Mouse (Mus musculus) hindbrain, embryonic 16.5 days (tissue): ENCODE measurements around the gene Kif9. TPM values are rescaled to one million over a fixed set of nuclear protein-coding genes. Genes with fewer than 3 reads are reported as not detected.

Source experiments
- ATAC-seq: fragments of 200-750 bp; cut with Nextera tagmentation; 2 replicates; pipeline ENCODE4 v1.8.0; 2017; ENCODE audit warnings: moderate TSS enrichment, moderate library complexity
- H3K27ac ChIP-seq: fragments of 300-500 bp; sonication (generic); 2 replicates; pipeline ENCODE4 v1.5.1; 2014; ENCODE audit warnings: low read depth, mild to moderate bottlenecking, control low read depth, low read length, moderate library complexity
- H3K27me3 ChIP-seq: fragments of 300-500 bp; sonication (generic); replicated peaks from 2 replicates; pipeline ENCODE4 v1.6.1; 2014; ENCODE audit warnings: low read length; ENCODE audit not compliant: control insufficient read depth, insufficient read depth
- H3K36me3 ChIP-seq: fragments of 300-500 bp; sonication (generic); 2 replicates; pipeline ENCODE4 v1.6.1; 2014; ENCODE audit warnings: mild to moderate bottlenecking, low read length, moderate library complexity, mixed read lengths; ENCODE audit not compliant: control insufficient read depth, insufficient read depth
- H3K4me1 ChIP-seq: fragments of 300-500 bp; sonication (generic); 2 replicates; pipeline ENCODE4 v1.6.1; 2014; ENCODE audit warnings: low read depth, low read length; ENCODE audit not compliant: control insufficient read depth, insufficient read depth
- H3K4me2 ChIP-seq: fragments of 300-500 bp; sonication (generic); 2 replicates; pipeline ENCODE4 v1.6.1; 2014; ENCODE audit warnings: mild to moderate bottlenecking, low read length, control low read depth, moderate library complexity
- H3K4me3 ChIP-seq: fragments of 300-500 bp; sonication (generic); 2 replicates; pipeline ENCODE4 v1.5.1; 2014; ENCODE audit warnings: mild to moderate bottlenecking, low read length, control low read depth, moderate library complexity
- H3K9ac ChIP-seq: fragments of 300-500 bp; sonication (generic); 2 replicates; pipeline ENCODE4 v1.6.1; 2014; ENCODE audit warnings: low read depth, mild to moderate bottlenecking, control low read depth, low read length, moderate library complexity
- H3K9me3 ChIP-seq: fragments of 300-500 bp; sonication (generic); 2 replicates; pipeline ENCODE4 v1.6.1; 2014; ENCODE audit warnings: mild to moderate bottlenecking, low read length, moderate library complexity; ENCODE audit not compliant: control insufficient read depth
- WGBS: fragments of 180-500 bp; shearing (Covaris S2); extraction: QIAGEN DNeasy Blood & Tissue Kit; methylation state at CpG from one replicate; pipeline ENCODE4 v1.1.7; 2014; 5-methylcytosine and 5-hydroxymethylcytosine counted together
- polyA plus RNA-seq: library from polyadenylated mRNA; unstranded; fragments of >200 nt; fragmentation: Nextera tagmentation; extraction: Ambion mirVana; gene quantifications from 2 replicates; pipeline ENCODE4 v1.2.1, GENCODE M21; 2015

The Kif9 gene
- polyA plus RNA-seq, 1 experiment from 2014 or later: 6.1 TPM

DNA sequence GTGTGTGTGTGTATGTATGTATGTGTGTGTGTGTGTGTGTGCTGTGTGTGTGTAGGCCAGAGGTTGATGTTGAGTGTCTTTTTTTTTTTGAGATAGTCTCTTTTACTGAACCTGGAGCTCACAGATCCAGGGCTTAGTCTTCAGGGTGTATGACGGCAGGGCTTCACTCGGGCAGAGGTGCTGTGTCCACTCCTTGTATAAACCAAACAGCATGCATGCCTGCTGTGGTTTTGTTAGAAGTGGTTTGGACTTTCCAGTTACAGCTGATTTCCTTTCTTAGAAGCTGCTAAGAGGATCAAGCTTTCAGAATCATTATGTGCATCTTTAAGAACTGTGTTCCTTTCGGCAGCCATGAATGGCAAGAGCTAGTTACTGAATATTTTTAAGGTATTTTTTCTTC, 18.8 kb upstream of the Kif9 start:
- 87% methylated on average over 3 of the region's 3 CpGs for WGBS

DNA sequence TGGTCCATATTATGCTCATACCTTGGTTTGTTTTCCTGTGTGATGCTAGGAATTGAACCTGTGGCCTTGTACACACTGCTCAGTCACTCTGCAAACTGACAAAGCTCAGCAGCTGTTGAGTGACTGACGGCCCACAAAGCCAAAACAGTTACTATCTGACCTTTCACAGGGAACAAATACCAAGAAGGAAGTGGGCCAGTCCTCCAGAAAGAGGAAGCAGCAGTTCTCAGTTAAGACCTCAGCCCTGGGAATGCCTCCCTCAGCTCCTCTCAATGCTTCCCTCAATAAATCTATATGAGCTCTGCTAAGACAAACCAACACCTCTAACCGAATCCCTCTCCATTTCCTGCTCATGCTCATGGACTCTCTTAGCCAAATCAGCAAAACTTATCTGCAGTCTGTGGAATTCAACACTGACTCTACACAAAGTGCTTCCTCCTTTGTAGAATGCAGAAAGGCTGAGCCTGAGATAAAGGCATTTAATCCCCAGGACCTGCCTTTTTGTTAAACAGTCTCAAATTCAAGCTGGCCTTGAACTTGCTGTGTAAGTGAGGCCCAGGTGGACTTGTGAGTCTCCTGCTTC, 17.5 kb upstream of the Kif9 start:
- Histone ChIP-seq H3K4me3 (no peak overlapping the region), H3K9ac (no peak overlapping the region), H3K27ac (no peak overlapping the region), H3K27me3 (no peaks in the 10 kb centered on the region), H3K4me1 (no peaks in the 10 kb centered on the region), H3K4me2 (no peak overlapping the region), H3K36me3 (no peaks in the 10 kb centered on the region), H3K9me3 (no peaks in the 10 kb centered on the region)
- WGBS: 79% methylated on average over 2 of the region's 2 CpGs
- no peak for ATAC-seq

More for the DNA sequence above, 18.8 kb upstream of the Kif9 start:
- H3K27me3 ChIP-seq: no peaks in the 10 kb centered on the region
- no peaks in the 10 kb centered on the region for H3K9me3 ChIP-seq
- ATAC-seq: no peak
- no peak overlapping the region for H3K4me3 ChIP-seq
- no peaks in the 10 kb centered on the region for H3K4me1 ChIP-seq
- no peak overlapping the region for H3K4me2 ChIP-seq
- H3K36me3 ChIP-seq: no peaks in the 10 kb centered on the region
- no peak overlapping the region for H3K9ac ChIP-seq
- H3K27ac ChIP-seq: no peak overlapping the region

DNA sequence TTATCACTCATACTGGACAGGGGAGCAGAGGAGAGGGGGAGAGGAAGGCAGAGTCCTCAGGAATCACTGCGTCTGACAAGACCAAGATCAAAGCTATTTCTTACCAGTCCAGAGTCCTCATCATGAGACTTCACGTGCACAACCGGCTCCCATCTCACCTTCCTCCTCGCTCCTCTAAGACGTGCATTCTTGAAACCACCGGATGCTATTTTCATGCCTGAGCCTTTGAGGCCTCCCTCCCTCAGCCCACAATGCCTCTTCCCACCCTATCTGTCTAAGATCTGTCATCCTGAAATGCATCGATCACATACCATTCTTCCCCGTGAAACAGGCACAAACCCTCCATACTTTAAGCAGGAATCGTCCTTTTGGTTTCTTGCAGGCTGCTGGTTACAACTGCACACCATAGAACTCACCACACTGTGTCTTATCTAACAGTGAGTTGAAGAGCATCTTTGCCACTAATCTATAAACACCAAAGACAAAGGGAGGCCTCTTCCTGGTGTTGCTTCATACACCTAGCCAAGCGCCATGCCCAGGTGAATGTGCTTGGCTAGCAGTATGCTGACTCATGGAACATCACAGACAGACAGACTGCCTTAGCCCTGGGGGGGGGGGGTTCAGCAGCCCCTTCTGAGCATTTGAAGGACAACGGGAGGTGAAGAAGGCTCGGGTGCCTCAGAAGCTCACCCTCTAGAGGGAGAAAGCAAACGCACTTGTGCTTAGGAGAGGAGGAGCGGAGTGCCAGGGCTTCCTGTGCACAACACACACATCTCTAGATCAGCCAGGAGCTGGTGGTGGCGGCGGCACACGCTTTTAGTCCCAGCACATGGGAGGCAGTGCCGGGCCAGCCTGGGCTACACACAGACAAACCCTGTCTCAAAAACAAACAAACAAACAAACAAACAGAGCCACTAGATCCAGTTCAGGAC, 15.6 kb upstream of the Kif9 start:
- no peak for ATAC-seq
- Histone ChIP-seq H3K9ac (no peak overlapping the region), H3K9me3 (no peaks in the 10 kb centered on the region), H3K4me3 (no peak overlapping the region), H3K27ac (no peak overlapping the region), H3K4me1 (no peaks in the 10 kb centered on the region), H3K27me3 (no peaks in the 10 kb centered on the region), H3K4me2 (no peak overlapping the region), H3K36me3 (no peaks in the 10 kb centered on the region)
- WGBS: 89% methylated on average over 18 of the region's 18 CpGs

DNA sequence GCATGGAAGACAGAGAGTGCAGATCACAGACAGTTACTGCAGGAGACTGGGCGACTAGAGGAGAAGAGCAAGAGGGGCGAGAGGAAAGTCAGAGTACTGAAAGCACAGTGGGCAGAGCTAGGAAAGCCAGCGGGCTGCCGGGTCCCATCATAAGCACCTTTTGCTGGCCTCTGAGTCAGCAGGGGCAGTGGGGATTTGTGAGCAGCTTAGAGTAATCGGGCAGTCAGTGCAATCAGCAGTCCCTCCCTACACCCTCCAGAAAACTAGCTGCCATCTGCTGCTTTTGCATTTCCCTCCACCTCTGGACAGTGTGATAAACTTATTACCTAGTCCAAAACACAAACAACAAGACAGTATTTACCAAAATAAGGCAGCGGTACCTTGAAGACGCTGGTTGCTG, 14.4 kb upstream of the Kif9 start:
- H3K27ac ChIP-seq: no peak overlapping the region
- H3K9ac ChIP-seq: no peak overlapping the region
- no peak for ATAC-seq
- no peak overlapping the region for H3K4me3 ChIP-seq
- no peaks in the 10 kb centered on the region for H3K4me1 ChIP-seq
- H3K36me3 ChIP-seq: no peaks in the 10 kb centered on the region
- H3K9me3 ChIP-seq: no peaks in the 10 kb centered on the region
- WGBS: 80% methylated on average over 7 of the region's 7 CpGs
- no peak overlapping the region for H3K4me2 ChIP-seq
- no peaks in the 10 kb centered on the region for H3K27me3 ChIP-seq

DNA sequence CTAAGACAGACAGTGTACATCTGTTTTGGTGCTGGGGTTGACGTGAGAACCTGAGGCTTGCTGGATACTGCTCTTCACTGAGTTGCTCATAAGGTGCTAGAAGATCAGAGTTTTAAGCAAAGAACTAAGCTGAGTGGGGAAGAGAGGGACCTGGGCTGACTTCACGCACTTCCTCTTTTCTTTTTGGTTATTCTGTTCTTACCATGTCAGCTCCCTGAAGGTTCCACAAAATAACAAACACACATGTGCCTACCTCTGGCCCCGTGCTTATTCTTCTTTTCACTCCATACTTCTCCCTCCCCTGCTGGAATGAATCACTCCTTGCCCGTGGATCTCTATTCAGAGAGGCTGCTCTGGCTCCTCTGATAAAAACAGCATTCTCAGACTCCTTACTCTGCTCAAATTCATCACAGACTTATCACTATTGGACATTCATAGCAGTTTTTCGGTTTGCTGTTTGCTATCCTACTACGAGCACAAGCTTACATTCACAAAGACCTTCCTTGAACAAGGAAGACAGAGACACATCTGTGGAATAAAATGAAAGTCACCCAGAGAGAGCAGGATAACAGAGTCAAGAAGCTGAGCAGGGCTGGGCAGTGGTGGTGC, 12.7 kb upstream of the Kif9 start:
- H3K4me1 ChIP-seq: no peaks in the 10 kb centered on the region
- no peak overlapping the region for H3K27ac ChIP-seq
- no peaks in the 10 kb centered on the region for H3K27me3 ChIP-seq
- whole genome bisulfite sequencing: 96% methylated on average over 6 of the region's 6 CpGs
- no peak overlapping the region for H3K4me3 ChIP-seq
- ATAC-seq: no peak
- no peaks in the 10 kb centered on the region for H3K9me3 ChIP-seq
- no peak overlapping the region for H3K4me2 ChIP-seq
- H3K9ac ChIP-seq: no peak overlapping the region
- no peaks in the 10 kb centered on the region for H3K36me3 ChIP-seq

DNA sequence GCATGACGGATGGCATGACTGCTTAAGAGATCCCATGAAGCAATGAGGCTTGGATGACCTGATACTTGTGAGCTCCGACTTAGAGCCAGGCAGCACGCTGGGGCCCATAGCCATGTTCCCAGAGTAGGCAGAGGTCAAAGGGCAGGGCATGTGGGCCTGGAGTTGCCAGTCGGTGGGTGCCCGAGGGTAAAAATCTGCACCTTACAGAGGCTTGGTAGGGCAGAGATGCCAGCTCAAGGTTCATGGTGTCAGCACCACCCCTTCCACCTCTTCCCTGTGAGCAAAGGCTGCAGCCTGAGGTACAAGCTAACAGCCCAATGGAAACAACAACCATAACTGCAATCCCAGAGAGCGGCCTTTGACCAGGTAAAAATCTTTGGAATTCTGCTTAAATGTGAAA, 11.4 kb upstream of the Kif9 start:
- no peak overlapping the region for H3K27ac ChIP-seq
- no peaks in the 10 kb centered on the region for H3K36me3 ChIP-seq
- 92% methylated on average over 6 of the region's 6 CpGs for WGBS
- no peak overlapping the region for H3K9ac ChIP-seq
- no peak overlapping the region for H3K4me3 ChIP-seq
- H3K4me1 ChIP-seq: no peaks in the 10 kb centered on the region
- no peak for ATAC-seq
- no peaks in the 10 kb centered on the region for H3K9me3 ChIP-seq
- H3K27me3 ChIP-seq: no peaks in the 10 kb centered on the region
- no peak overlapping the region for H3K4me2 ChIP-seq

DNA sequence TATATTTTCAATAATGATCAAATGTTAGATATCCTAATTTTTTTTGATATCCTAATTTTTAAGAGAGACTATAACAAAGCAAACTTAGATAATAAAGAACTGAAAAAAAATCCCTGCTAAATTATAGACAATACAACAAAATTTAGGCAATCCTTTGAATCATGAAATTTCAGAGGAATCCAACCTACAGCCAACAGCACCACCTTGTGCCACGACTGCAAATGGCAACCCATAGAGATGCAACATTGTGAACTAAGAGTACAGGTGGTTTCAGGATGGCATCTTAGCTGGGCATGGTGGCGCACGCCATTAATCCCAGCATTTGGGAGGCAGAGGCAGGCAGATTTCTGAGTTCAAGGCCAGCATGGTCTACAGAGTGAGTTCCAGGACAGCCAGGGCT, 10.6 kb upstream of the Kif9 start:
- Histone ChIP-seq H3K4me2 (no peak overlapping the region), H3K9ac (no peak overlapping the region), H3K36me3 (no peaks in the 10 kb centered on the region), H3K9me3 (no peaks in the 10 kb centered on the region), H3K27me3 (no peaks in the 10 kb centered on the region), H3K27ac (no peak overlapping the region), H3K4me3 (no peak overlapping the region), H3K4me1 (no peaks in the 10 kb centered on the region)
- ATAC-seq: no peak
- WGBS: 85% methylated on average over 3 of the region's 3 CpGs

DNA sequence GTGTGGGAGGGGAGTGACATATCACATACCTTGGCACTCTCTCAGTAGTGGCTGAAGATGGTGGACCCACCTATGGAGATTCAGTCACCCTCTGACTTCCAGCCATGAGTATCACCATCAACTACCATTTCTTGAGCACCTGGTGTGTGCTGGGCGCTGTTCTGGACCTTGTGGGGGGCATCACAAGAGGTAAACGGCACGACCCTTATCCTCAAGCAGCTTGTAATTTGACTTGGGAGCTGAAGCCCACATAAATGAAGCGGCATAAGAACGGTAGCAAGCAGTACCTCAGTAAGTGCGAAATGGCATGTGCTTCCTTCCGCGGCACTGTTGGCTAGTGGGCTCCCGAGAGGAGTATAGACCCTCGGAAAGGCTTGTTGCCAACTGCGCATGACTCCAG, 1.2 kb downstream of the Kif9 start:
- no peak for ATAC-seq
- Histone ChIP-seq H3K27me3 (no peaks in the 10 kb centered on the region; the same call in 1 of the 2 replicates), H3K9ac (no peak overlapping the region), H3K27ac (no peak overlapping the region), H3K4me3 (no peak overlapping the region), H3K4me2 (no peak overlapping the region), H3K36me3 (peaks cover 4% of the 10 kb centered on the region; the same call in 1 of the 2 replicates), H3K4me1 (peaks cover 14% of the 10 kb centered on the region), H3K9me3 (no peaks in the 10 kb centered on the region)
- 47% methylated on average over 11 of the region's 11 CpGs for WGBS

DNA sequence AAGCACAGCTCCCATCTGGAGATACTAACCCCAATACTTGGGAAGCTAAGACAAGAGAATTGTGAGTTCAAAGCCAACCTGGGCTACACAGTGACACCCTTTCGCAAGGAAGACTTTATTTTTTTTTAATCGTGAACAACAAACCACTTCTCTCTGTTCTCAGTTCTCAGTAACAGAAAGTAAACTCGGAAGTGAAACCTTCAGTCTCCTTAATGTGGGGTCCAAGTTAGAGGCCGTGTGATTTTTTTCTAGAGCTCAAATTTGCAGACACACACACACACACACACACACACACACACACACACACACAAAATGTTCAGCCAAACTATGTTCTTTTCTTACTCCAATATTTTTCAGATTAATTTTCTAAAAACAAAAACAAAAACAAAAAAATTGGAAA, 1.9 kb downstream of the Kif9 start:
- WGBS: 77% methylated on average over 4 of the region's 4 CpGs
- Histone ChIP-seq H3K27ac (no peak overlapping the region), H3K9me3 (no peaks in the 10 kb centered on the region), H3K9ac (no peak overlapping the region), H3K36me3 (no peaks in the 10 kb centered on the region), H3K27me3 (no peaks in the 10 kb centered on the region; the same call in 1 of the 2 replicates), H3K4me2 (no peak overlapping the region), H3K4me3 (no peak overlapping the region), H3K4me1 (peaks cover 14% of the 10 kb centered on the region)
- no peak for ATAC-seq
